12 mouse cellular contexts compared by ENCODE assay signal in the genomic region with DNA sequence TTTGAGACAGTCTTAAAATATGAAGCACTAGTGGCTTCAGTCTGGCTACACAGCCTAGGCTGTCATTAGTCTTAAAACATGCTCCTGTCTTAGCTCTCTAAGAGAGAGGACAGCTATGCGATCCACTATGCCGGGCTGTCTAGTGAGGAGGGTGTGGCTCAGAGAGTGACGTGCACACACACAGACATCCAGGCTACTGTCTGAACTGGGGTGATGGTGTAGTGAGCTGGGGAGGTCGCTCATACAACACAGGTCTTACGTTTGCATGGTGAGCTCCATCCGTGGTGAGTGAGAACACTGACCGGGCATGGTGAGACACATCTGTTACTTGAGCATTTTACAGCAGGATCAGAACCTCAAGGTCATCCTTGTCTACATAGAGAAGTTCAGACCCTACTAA. TPM values are rescaled to one million over a fixed set of nuclear protein-coding genes. Genes with fewer than 3 reads are reported as not detected.
A peak's percentile ranks its signal among the peaks of the same experiment; 100 is the strongest.
DNase-seq lines count a peak whose midpoint lies in the region; ATAC-seq and TF ChIP-seq lines count a peak whose summit lies in the region.
"Had no signal": no experiment of that assay in that cellular context is flagged by ENCODE, and none has a peak within 500 bp of the region (broad histone marks: within the 10 kb centered on the region; RNA-seq: fewer than 3 reads in every experiment).

No protein-coding gene starts in this region.

- no peak for TF ChIP-seq EP300 in liver, embryonic 14.5 days (IDR thresholded peaks at IDR 0.05; ENCODE audit: low read depth)

- peak overlapping the region; percentile 62 for H3K4me3 ChIP-seq in megakaryocyte, embryonic 14.5 days (replicated peaks)
- H3K4me3 ChIP-seq in forebrain, embryonic 15.5 days: no peak overlapping the region
- no peak overlapping the region for H3K4me3 ChIP-seq in liver, embryonic 14.5 days (ENCODE audit: insufficient read depth in 1 of 2, low read depth in 2 of 2, low read length in 2 of 2)

- no peak for TF ChIP-seq CTCF in liver, embryonic 14.5 days (IDR thresholded peaks at IDR 0.05; ENCODE audit: low read depth)

- H3K36me3 ChIP-seq in megakaryocyte, embryonic 14.5 days (replicated peaks; ENCODE audit: low read length): peaks cover 14% of the 10 kb centered on the region
- H3K36me3 ChIP-seq in forebrain, embryonic 15.5 days: no peaks in the 10 kb centered on the region
- H3K36me3 ChIP-seq in liver, embryonic 14.5 days (replicated peaks; ENCODE audit: control insufficient read depth, insufficient read depth, low read depth): no peaks in the 10 kb centered on the region

- H3K9me3 ChIP-seq in megakaryocyte, embryonic 14.5 days: no peaks in the 10 kb centered on the region
- H3K9me3 ChIP-seq in forebrain, embryonic 15.5 days: no peaks in the 10 kb centered on the region
- no peaks in the 10 kb centered on the region for H3K9me3 ChIP-seq in liver, embryonic 14.5 days (ENCODE audit: control insufficient read depth, low read length)

- H3K9ac ChIP-seq in forebrain, embryonic 15.5 days (replicated peaks): no peak overlapping the region
- H3K9ac ChIP-seq in liver, embryonic 14.5 days (replicated peaks): no peak overlapping the region

- H3K4me1 ChIP-seq in megakaryocyte, embryonic 14.5 days: peaks cover 61% of the 10 kb centered on the region
- peaks cover 24% of the 10 kb centered on the region for H3K4me1 ChIP-seq in forebrain, embryonic 15.5 days
- peaks cover 21 to 37% of the 10 kb centered on the region in 2 experiments for H3K4me1 ChIP-seq in liver, embryonic 14.5 days (replicated peaks; ENCODE audit: control insufficient read depth in 2 of 2, insufficient read depth in 2 of 2, low read length in 1 of 2)

- 92% methylated on average over 7 of the region's 7 CpGs for WGBS in forebrain, embryonic 15.5 days
- WGBS in liver, embryonic 14.5 days (ENCODE audit: insufficient replicate concordance): 53% methylated on average over 7 of the region's 7 CpGs

- H3K27me3 ChIP-seq in megakaryocyte, embryonic 14.5 days (replicated peaks): peaks cover 15% of the 10 kb centered on the region
- no peaks in the 10 kb centered on the region for H3K27me3 ChIP-seq in forebrain, embryonic 15.5 days
- H3K27me3 ChIP-seq in liver, embryonic 14.5 days (ENCODE audit: control insufficient read depth, insufficient read depth, low read length): no peaks in the 10 kb centered on the region

- H3K27ac ChIP-seq in forebrain, embryonic 15.5 days (replicated peaks): no peak overlapping the region
- H3K27ac ChIP-seq in liver, embryonic 14.5 days: peak overlapping the region; percentile 47

- no peak for ATAC-seq in megakaryocyte, adult 5-6 weeks (ENCODE audit: poor library complexity, severe bottlenecking)
- no peak for ATAC-seq in forebrain, embryonic 15.5 days (replicated peaks)
- no peak for ATAC-seq in liver, embryonic 14.5 days (ENCODE audit: insufficient read depth)

- peak; percentile 85 for DNase-seq in heart, adult 11 months
- DNase-seq in heart, adult 8-10 months (ENCODE audit: low spot score): no peak
- DNase-seq in liver, embryonic 14.5 days (ENCODE audit: low read depth in 3 of 3, low spot score in 3 of 3): no peak
- no peak for DNase-seq in ovary, adult 18-20 months (ENCODE audit: low spot score)
- no peak for DNase-seq in embryo, embryonic 10.5 days (ENCODE audit: low spot score)
- DNase-seq: adrenal gland, postnatal 10 days; lung, postnatal 36 days; thymus, postnatal 4 days had no signal

- H3K4me2 ChIP-seq in forebrain, embryonic 15.5 days (replicated peaks): peak overlapping the region; percentile 47; the same call in 1 of the 2 replicates
- peak overlapping the region; percentile 76 for H3K4me2 ChIP-seq in liver, embryonic 14.5 days (ENCODE audit: low read depth)

RNA-seq across cellular contexts. Expression of a gene that starts 0.9 kb away (rescaled TPM):
- 100 to 1,000 TPM in 3 of 4 experiments, 10 to 100 TPM in 1; 93.6 to 114 (median 106) TPM for total RNA-seq in heart, adult 8-10 months (2022)
- 63.2 and 162 TPM in 2 replicates for polyA plus RNA-seq in megakaryocyte, embryonic 14.5 days (2012; ENCODE audit: insufficient read depth, low replicate concordance)
- 7.4 and 7.8 TPM in 2 replicates for total RNA-seq in megakaryocyte, adult 5-6 weeks (2015)
- total RNA-seq in megakaryocyte, adult 5-6 weeks (2017): 3.9 and 8.5 TPM in 2 replicates
- 54.2 and 58.1 TPM in 2 replicates for polyA plus RNA-seq in forebrain, embryonic 15.5 days (2015; fragmentation: Nextera tagmentation; extraction: Ambion mirVana)
- polyA plus RNA-seq in liver, embryonic 14.5 days (2012; rRNA removed): 33.0 and 38.0 TPM in 2 replicates
- polyA plus RNA-seq in liver, embryonic 14.5 days (2014; fragmentation: Nextera tagmentation; extraction: Ambion mirVana): 15.6 TPM in 2 replicates

RNA-seq across cellular contexts. Expression of a gene that starts 31.7 kb away (rescaled TPM):
- under 1 TPM in 3 of 4 experiments, not detected in 1; 0.25 to 0.78 (median 0.29) TPM for total RNA-seq in heart, adult 8-10 months (2022)
- polyA plus RNA-seq in megakaryocyte, embryonic 14.5 days (2012; ENCODE audit: insufficient read depth, low replicate concordance): 1.3 and 1.9 TPM in 2 replicates
- 0.39 TPM in 1 of 2 replicates, not detected in the other for total RNA-seq in megakaryocyte, adult 5-6 weeks (2015)
- total RNA-seq in megakaryocyte, adult 5-6 weeks (2017): not detected in 2 replicates
- 0.22 and 0.23 TPM in 2 replicates for polyA plus RNA-seq in forebrain, embryonic 15.5 days (2015; fragmentation: Nextera tagmentation; extraction: Ambion mirVana)
- polyA plus RNA-seq in liver, embryonic 14.5 days (2012; rRNA removed): 0.03 and 0.04 TPM in 2 replicates
- not detected in 2 replicates for polyA plus RNA-seq in liver, embryonic 14.5 days (2014; fragmentation: Nextera tagmentation; extraction: Ambion mirVana)
- total RNA-seq: left cerebral cortex, postnatal 14 days had no signal

RNA-seq across cellular contexts. Expression of a gene that starts 31.9 kb away (rescaled TPM):
- total RNA-seq in heart, adult 8-10 months (2022): 10 to 100 TPM; 17.9 to 23.3 (median 23.2) TPM
- polyA plus RNA-seq in megakaryocyte, embryonic 14.5 days (2012; ENCODE audit: insufficient read depth, low replicate concordance): 20.7 and 53.5 TPM in 2 replicates
- total RNA-seq in megakaryocyte, adult 5-6 weeks (2015): 35.3 and 51.3 TPM in 2 replicates
- total RNA-seq in megakaryocyte, adult 5-6 weeks (2017): 32.2 and 35.8 TPM in 2 replicates
- polyA plus RNA-seq in forebrain, embryonic 15.5 days (2015; fragmentation: Nextera tagmentation; extraction: Ambion mirVana): 48.4 and 50.3 TPM in 2 replicates
- polyA plus RNA-seq in liver, embryonic 14.5 days (2012; rRNA removed): 27.0 and 27.1 TPM in 2 replicates
- 25.1 and 25.4 TPM in 2 replicates for polyA plus RNA-seq in liver, embryonic 14.5 days (2014; fragmentation: Nextera tagmentation; extraction: Ambion mirVana)

RNA-seq across cellular contexts. Expression of a gene that starts 32.3 kb away (rescaled TPM):
- 10 to 100 TPM; 16.7 to 22.7 (median 18.8) TPM for total RNA-seq in heart, adult 8-10 months (2022)
- 8.9 and 18.5 TPM in 2 replicates for polyA plus RNA-seq in megakaryocyte, embryonic 14.5 days (2012; ENCODE audit: insufficient read depth, low replicate concordance)
- 13.6 and 16.3 TPM in 2 replicates for total RNA-seq in megakaryocyte, adult 5-6 weeks (2015)
- total RNA-seq in megakaryocyte, adult 5-6 weeks (2017): 12.5 and 14.5 TPM in 2 replicates
- 11.5 and 13.4 TPM in 2 replicates for polyA plus RNA-seq in forebrain, embryonic 15.5 days (2015; fragmentation: Nextera tagmentation; extraction: Ambion mirVana)
- 5.3 and 6.4 TPM in 2 replicates for polyA plus RNA-seq in liver, embryonic 14.5 days (2012; rRNA removed)
- 6.1 and 7.0 TPM in 2 replicates for polyA plus RNA-seq in liver, embryonic 14.5 days (2014; fragmentation: Nextera tagmentation; extraction: Ambion mirVana)

RNA-seq across cellular contexts. Expression of a gene that starts 40.1 kb away (rescaled TPM):
- total RNA-seq in heart, adult 8-10 months (2022): 1 to 10 TPM; 7.5 to 8.9 (median 8.4) TPM
- polyA plus RNA-seq in megakaryocyte, embryonic 14.5 days (2012; ENCODE audit: insufficient read depth, low replicate concordance): 14.3 TPM in 1 of 2 replicates, not detected in the other
- 19.5 and 25.6 TPM in 2 replicates for total RNA-seq in megakaryocyte, adult 5-6 weeks (2015)
- total RNA-seq in megakaryocyte, adult 5-6 weeks (2017): 4.7 and 7.1 TPM in 2 replicates
- polyA plus RNA-seq in forebrain, embryonic 15.5 days (2015; fragmentation: Nextera tagmentation; extraction: Ambion mirVana): 43.0 and 43.3 TPM in 2 replicates
- polyA plus RNA-seq in liver, embryonic 14.5 days (2012; rRNA removed): 9.3 and 11.1 TPM in 2 replicates
- polyA plus RNA-seq in liver, embryonic 14.5 days (2014; fragmentation: Nextera tagmentation; extraction: Ambion mirVana): 11.8 and 12.0 TPM in 2 replicates
